ENCODE assay signal across 22 mouse cellular contexts in the genomic region with DNA sequence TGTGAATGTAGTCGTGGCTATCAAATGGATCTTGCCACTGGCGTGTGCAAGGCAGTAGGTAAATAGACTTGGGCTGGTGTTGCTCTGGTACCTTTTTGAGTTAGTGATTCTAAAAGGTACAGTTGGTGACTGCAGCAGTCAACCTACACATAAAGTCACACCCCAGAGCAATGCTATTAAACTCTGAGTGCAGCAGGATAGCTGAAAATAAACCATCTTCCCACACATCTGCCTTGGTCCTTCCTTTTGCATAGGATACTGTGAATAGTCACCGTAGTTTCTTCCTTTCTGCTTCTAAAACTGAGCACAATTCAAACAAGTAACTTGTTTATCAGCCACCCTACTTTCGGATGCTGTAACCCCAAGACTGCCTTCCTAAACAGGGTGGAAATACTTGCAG.
"Had no signal": no experiment of that assay in that cellular context is flagged by ENCODE, and none has a peak within 500 bp of the region (broad histone marks: within the 10 kb centered on the region; RNA-seq: fewer than 3 reads in every experiment).

No protein-coding gene starts in this region.

- ATAC-seq: forebrain, embryonic 13.5 days; forebrain, embryonic 14.5 days; forebrain, embryonic 15.5 days; forebrain, embryonic 16.5 days; forebrain, postnatal 0 days had no signal

- DNase-seq: cerebellum, adult 2 months; cerebellum, adult 8-10 months; cerebellum, adult 9-10 months; cerebellum, adult 9-11 months; cerebellum, postnatal 10 days; cerebellum, postnatal 14 days; cerebellum, postnatal 25 days; cerebellum, postnatal 36 days; embryo, embryonic 11 days; forebrain, postnatal 0 days; gastrocnemius, adult 2 months; gastrocnemius, postnatal 10 days; gastrocnemius, postnatal 14 days; gastrocnemius, postnatal 25 days; gastrocnemius, postnatal 36 days; heart, adult 11 months; heart, adult 18-20 months; heart, adult 2 months had no signal
